ENCODE assay signal across 11 mouse cellular contexts in the genomic region with DNA sequence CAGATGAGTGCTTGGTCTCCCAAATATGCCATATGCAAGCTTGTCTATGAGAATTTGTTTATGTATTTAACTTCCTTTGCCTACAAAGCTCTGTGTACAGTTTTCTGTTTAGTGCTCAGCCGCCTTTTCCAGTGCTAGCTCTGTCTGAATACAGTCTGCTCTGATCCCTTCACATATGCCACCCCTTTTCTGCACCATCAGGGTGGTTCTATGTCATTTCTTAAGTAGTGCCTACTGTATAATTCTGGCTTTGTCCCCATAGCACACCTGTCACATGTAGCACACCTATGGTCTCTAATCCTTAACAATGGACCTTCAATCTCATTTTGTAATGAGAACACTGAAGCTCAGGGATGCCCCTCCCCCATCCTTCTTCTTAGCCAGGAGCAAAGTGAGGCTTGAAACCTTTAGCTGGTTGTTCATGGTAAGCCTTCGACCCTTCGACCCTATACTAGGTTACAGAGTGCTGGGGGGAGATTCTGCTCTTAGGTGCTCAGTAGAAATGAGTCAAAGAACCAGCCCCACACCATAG.
A peak's percentile ranks its signal among the peaks of the same experiment; 100 is the strongest.
DNase-seq lines count a peak whose midpoint lies in the region; ATAC-seq and TF ChIP-seq lines count a peak whose summit lies in the region.
"Had no signal": no experiment of that assay in that cellular context is flagged by ENCODE, and none has a peak within 500 bp of the region (broad histone marks: within the 10 kb centered on the region; RNA-seq: fewer than 3 reads in every experiment).

No protein-coding gene starts in this region.

- no peaks in the 10 kb centered on the region for H3K27me3 ChIP-seq in midbrain, embryonic 11.5 days (ENCODE audit: control insufficient read depth, insufficient read depth, low read length)
- no peaks in the 10 kb centered on the region for H3K27me3 ChIP-seq in midbrain, embryonic 10.5 days (ENCODE audit: low read depth, poor library complexity, severe bottlenecking)
- H3K27me3 ChIP-seq in forebrain, embryonic 11.5 days (ENCODE audit: control insufficient read depth, insufficient read depth, low read length) = no peaks in the 10 kb centered on the region
- H3K27me3 ChIP-seq in forebrain, postnatal 0 days (ENCODE audit: insufficient read depth, low read length) = no peaks in the 10 kb centered on the region
- H3K27me3 ChIP-seq: embryonic facial prominence, embryonic 13.5 days; liver, embryonic 15.5 days; Patski had no signal

- H3K4me3 ChIP-seq in midbrain, embryonic 11.5 days (ENCODE audit: low read depth, low read length) = no peak overlapping the region
- no peak overlapping the region for H3K4me3 ChIP-seq in midbrain, embryonic 10.5 days
- H3K4me3 ChIP-seq in forebrain, embryonic 11.5 days (ENCODE audit: low read depth, low read length) = no peak overlapping the region
- no peak overlapping the region for H3K4me3 ChIP-seq in forebrain, postnatal 0 days (ENCODE audit: low read depth, low read length)
- H3K4me3 ChIP-seq: embryonic facial prominence, embryonic 13.5 days; liver, embryonic 15.5 days; megakaryocyte, embryonic 14.5 days had no signal

- intact Hi-C loops in heart, postnatal 36 days (cut with DNase I) = no loop called here

- H3K9ac ChIP-seq in midbrain, embryonic 11.5 days (ENCODE audit: low read length) = no peak overlapping the region
- H3K9ac ChIP-seq in forebrain, embryonic 11.5 days (ENCODE audit: low read length) = no peak overlapping the region
- H3K9ac ChIP-seq in forebrain, postnatal 0 days = no peak overlapping the region
- H3K9ac ChIP-seq: embryonic facial prominence, embryonic 13.5 days; liver, embryonic 15.5 days had no signal

- no peaks in the 10 kb centered on the region for H3K9me3 ChIP-seq in midbrain, embryonic 11.5 days (ENCODE audit: control insufficient read depth, low read length)
- H3K9me3 ChIP-seq in midbrain, embryonic 10.5 days (replicated peaks) = 0 out of 2 replicates have a peak, but pooled peaks cover 6% of the 10 kb centered on the region
- peaks cover 2% of the 10 kb centered on the region; the same call in 1 of the 2 replicates for H3K9me3 ChIP-seq in forebrain, embryonic 11.5 days (ENCODE audit: control insufficient read depth, low read length)
- H3K9me3 ChIP-seq in forebrain, postnatal 0 days (ENCODE audit: low read length) = no peaks in the 10 kb centered on the region
- H3K9me3 ChIP-seq: embryonic facial prominence, embryonic 13.5 days; liver, embryonic 15.5 days had no signal

- ATAC-seq in midbrain, embryonic 11.5 days (ENCODE audit: low FRiP score) = no peak
- no peak for ATAC-seq in forebrain, embryonic 11.5 days (replicated peaks; ENCODE audit: low FRiP score)
- ATAC-seq in forebrain, postnatal 0 days = 0 out of 2 replicates have a peak, but pooled peaks have one; percentile 16
- ATAC-seq: Patski had no signal

- H3K27ac ChIP-seq in midbrain, embryonic 11.5 days (ENCODE audit: low read depth, low read length) = no peak overlapping the region
- no peak overlapping the region for H3K27ac ChIP-seq in midbrain, embryonic 10.5 days (replicated peaks)
- 0 out of 2 replicates have a peak overlapping the region, but pooled peaks have one; percentile 9 for H3K27ac ChIP-seq in forebrain, embryonic 11.5 days (ENCODE audit: low read depth, low read length)
- H3K27ac ChIP-seq in forebrain, postnatal 0 days (ENCODE audit: low read depth, low read length) = peak overlapping the region; percentile 57
- H3K27ac ChIP-seq: liver, embryonic 15.5 days had no signal

- peaks cover under 1% of the 10 kb centered on the region; the same call in 1 of the 2 replicates for H3K4me1 ChIP-seq in midbrain, embryonic 11.5 days (ENCODE audit: control insufficient read depth, insufficient read depth, low read length)
- peaks cover 23% of the 10 kb centered on the region for H3K4me1 ChIP-seq in midbrain, embryonic 10.5 days
- H3K4me1 ChIP-seq in forebrain, embryonic 11.5 days (replicated peaks; ENCODE audit: control insufficient read depth, insufficient read depth, low read length) = peaks cover 16% of the 10 kb centered on the region; the same call in 1 of the 2 replicates
- H3K4me1 ChIP-seq in forebrain, postnatal 0 days (ENCODE audit: insufficient read depth) = peaks cover 24% of the 10 kb centered on the region
- H3K4me1 ChIP-seq: liver, embryonic 15.5 days; megakaryocyte, embryonic 14.5 days had no signal

- no peaks in the 10 kb centered on the region for H3K36me3 ChIP-seq in midbrain, embryonic 11.5 days (ENCODE audit: control insufficient read depth, insufficient read depth, low read length)
- H3K36me3 ChIP-seq in midbrain, embryonic 10.5 days = no peaks in the 10 kb centered on the region
- no peaks in the 10 kb centered on the region for H3K36me3 ChIP-seq in forebrain, embryonic 11.5 days (ENCODE audit: control insufficient read depth, insufficient read depth, low read length)
- H3K36me3 ChIP-seq in forebrain, postnatal 0 days (ENCODE audit: insufficient read depth) = no peaks in the 10 kb centered on the region
- H3K36me3 ChIP-seq: embryonic facial prominence, embryonic 13.5 days; liver, embryonic 15.5 days had no signal

- DNase-seq in heart, adult 11 months = peak; percentile 70
- no peak for DNase-seq in heart, postnatal 36 days
- peak; percentile 47 for DNase-seq in midbrain, embryonic 11.5 days (ENCODE audit: low spot score, missing footprints)
- no peak for DNase-seq in midbrain, embryonic 10.5 days (ENCODE audit: low spot score)
- no peak for DNase-seq in forebrain, embryonic 11.5 days (ENCODE audit: low spot score)
- DNase-seq in forebrain, postnatal 0 days = peak; percentile 52
- DNase-seq in lung, postnatal 10 days = no peak

- WGBS in midbrain, embryonic 11.5 days = 77% methylated on average over 3 of the region's 3 CpGs
- WGBS in midbrain, embryonic 10.5 days = 77% methylated on average over 3 of the region's 3 CpGs
- 80% methylated on average over 3 of the region's 3 CpGs for WGBS in forebrain, embryonic 11.5 days
- WGBS in forebrain, postnatal 0 days = 54% methylated on average over 3 of the region's 3 CpGs

- TF ChIP-seq CTCF in forebrain, postnatal 0 days (IDR thresholded peaks at IDR 0.05; ENCODE audit: low read depth) = no peak

- no peak overlapping the region for H3K4me2 ChIP-seq in midbrain, embryonic 11.5 days
- H3K4me2 ChIP-seq in forebrain, embryonic 11.5 days (ENCODE audit: low read depth, low read length, severe bottlenecking) = no peak overlapping the region
- H3K4me2 ChIP-seq in forebrain, postnatal 0 days (ENCODE audit: low read depth) = no peak overlapping the region
- H3K4me2 ChIP-seq: embryonic facial prominence, embryonic 13.5 days; liver, embryonic 15.5 days had no signal

Comparison
In these comparisons a context has a peak if more than half of its experiments do, and no peak if none do; other contexts are left out.
1. DNase-seq: peak in heart, adult 11 months (single experiment), midbrain, embryonic 11.5 days (single experiment) and forebrain, postnatal 0 days (single experiment); none in heart, postnatal 36 days (0 of 2), midbrain, embryonic 10.5 days (single experiment), forebrain, embryonic 11.5 days (single experiment) and lung, postnatal 10 days (single experiment).
2. H3K27ac ChIP-seq: peak in forebrain, embryonic 11.5 days (single experiment) and forebrain, postnatal 0 days (single experiment); none in midbrain, embryonic 11.5 days (single experiment) and midbrain, embryonic 10.5 days (single experiment).